Mouse (Mus musculus): Measurements from ENCODE around the gene Rps3a1. TPM values are rescaled to one million over a fixed set of nuclear protein-coding genes. Genes with fewer than 3 reads are reported as not detected.
A peak's percentile ranks its signal among the peaks of the same experiment; 100 is the strongest.

Gene Rps3a1
- 585 and 685 TPM in 2 replicates for polyA plus RNA-seq (2015; fragmentation: Nextera tagmentation; extraction: Ambion mirVana)

DNA sequence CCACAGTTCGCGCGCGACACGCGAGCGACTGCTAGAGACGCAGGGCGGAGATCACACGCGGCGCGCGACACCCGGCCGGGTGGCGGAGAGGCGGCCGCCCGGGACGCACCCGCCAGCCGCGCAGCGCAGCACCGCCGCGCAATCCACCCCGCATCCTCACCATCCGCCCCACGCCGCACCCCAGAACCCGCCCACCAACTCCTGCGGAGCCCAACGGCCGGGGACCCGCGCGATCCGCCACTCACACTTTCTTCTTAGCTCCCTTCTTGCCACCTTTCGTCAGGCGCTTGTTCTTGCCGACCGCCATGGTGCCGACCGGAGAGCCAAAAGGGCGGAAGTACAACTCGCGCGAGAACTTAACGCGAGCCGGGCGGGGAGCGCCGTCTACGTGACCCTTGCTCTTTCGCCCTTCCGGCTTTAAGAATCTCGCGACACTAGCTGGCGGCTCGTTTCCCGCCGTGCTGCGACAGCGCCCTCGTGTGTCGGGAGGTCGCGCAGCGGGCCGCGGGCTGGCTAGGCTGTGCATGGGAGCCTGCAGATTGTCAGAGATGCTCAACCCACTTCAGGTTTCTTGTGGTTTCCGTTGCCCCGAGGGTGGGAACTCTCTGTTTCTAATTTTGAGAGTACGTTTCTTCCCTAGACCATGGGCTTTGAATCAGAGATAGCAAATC lies at the start of gene Rps3a1:
Gene Rps3a1, minus strand, starts transcription at position 440 of the 671 bp plus-strand sequence.
- peaks cover 42% of the 10 kb centered on the region for H3K36me3 ChIP-seq (replicated peaks)
- no peaks in the 10 kb centered on the region for H3K9me3 ChIP-seq (replicated peaks)
- H3K27me3 ChIP-seq = no peaks in the 10 kb centered on the region
- H3K4me3 ChIP-seq (replicated peaks) = peak within 1 kb of the TSS; percentile 93
- H3K4me2 ChIP-seq = peak within 1 kb of the TSS; percentile 85
- H3K27ac ChIP-seq (replicated peaks) = peak within 1 kb of the TSS; percentile 83
- ATAC-seq (ENCODE audit: insufficient read depth) = peak; percentile 96
- H3K4me1 ChIP-seq (replicated peaks) = peaks cover 41% of the 10 kb centered on the region
- under 1% methylated on average over 77 of the region's 77 CpGs for WGBS (ENCODE audit: insufficient replicate concordance)
- H3K9ac ChIP-seq = peak within 1 kb of the TSS; percentile 81

DNA sequence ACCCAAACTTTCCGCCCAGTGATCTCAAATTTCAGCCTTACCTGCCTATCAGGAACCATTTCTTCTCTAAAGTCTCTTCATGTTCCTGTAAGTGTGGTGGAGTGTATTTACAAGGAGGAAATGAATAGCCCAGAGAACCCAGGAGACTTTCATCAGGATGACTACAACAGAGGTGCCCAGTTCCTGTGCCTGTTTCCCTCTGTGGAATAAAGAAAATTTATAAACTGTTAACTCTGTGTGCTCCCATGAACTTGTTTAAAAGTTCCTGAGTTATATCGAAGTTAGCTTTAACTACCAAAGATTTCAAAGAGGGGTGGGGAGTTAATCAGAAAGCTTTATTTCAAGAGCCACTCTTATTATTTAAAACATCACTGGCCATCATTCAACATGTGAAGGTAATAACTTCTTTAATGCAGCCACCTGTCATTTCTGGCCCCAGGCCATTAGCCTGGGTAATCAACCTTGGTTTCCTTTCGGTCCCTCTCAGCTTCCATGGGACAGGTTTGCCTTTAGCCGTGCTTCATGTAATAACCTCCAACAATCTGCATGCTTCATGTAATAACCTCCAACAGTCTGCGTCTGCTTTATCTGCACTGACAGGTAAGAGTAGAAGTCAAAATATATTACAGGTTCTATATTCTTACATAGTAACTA lies 45.4 kb upstream of the Rps3a1 start:
- Histone ChIP-seq H3K9me3 (replicated peaks) (no peaks in the 10 kb centered on the region), H3K4me1 (replicated peaks) (no peaks in the 10 kb centered on the region), H3K27ac (replicated peaks) (no peak overlapping the region), H3K27me3 (no peaks in the 10 kb centered on the region), H3K4me3 (replicated peaks) (no peak overlapping the region), H3K9ac (no peak overlapping the region), H3K4me2 (no peak overlapping the region), H3K36me3 (replicated peaks) (no peaks in the 10 kb centered on the region)
- 68% methylated on average over 5 of the region's 5 CpGs for WGBS (ENCODE audit: insufficient replicate concordance)
- no peak for ATAC-seq (ENCODE audit: insufficient read depth)

DNA sequence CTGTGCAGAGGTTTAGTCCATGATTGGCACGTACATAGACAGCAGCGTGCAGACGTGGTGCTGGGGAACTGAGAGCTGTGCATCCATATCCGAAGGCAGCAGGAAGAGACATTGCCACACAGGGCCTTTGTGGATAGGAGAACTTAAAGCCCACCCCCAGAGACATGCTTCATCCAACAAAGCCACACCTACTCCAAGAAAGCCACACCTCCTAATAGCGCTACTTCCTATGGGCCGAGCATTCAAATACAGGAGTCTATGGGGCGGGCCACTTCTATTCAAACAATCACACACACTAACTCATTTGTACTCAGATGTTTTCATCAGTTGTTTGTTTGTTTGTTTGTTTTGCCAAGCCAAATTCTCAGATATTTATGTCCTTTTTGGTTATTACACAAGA lies 42.0 kb upstream of the Rps3a1 start:
- H3K9me3 ChIP-seq (replicated peaks) = no peaks in the 10 kb centered on the region
- ATAC-seq (ENCODE audit: insufficient read depth) = no peak
- WGBS (ENCODE audit: insufficient replicate concordance) = 72% methylated on average over 7 of the region's 7 CpGs

DNA sequence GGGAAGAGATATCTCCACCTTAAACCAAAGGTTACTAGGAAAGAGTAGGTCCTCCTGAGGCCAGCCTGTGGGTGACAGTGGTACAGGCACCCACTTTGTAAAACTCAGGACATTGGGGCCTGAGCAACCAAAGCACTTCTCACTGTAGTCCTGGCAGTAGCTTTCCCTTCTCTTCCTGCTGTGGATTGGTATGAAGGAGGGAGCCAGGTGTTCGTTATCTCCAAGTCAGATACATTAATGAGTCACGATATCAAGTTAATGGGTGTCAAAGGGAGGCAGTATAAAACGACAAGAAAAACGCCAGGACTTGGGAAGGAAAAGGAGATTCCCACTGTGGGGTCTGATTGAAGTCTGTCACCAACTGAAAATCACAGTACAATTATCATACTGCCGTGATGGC lies 38.6 kb upstream of the Rps3a1 start:
- WGBS (ENCODE audit: insufficient replicate concordance) = 65% methylated on average over 5 of the region's 5 CpGs
- no peak for ATAC-seq (ENCODE audit: insufficient read depth)
- H3K4me1 ChIP-seq (replicated peaks) = no peaks in the 10 kb centered on the region
- H3K27ac ChIP-seq (replicated peaks) = no peak overlapping the region
- no peaks in the 10 kb centered on the region for H3K9me3 ChIP-seq (replicated peaks)
- H3K9ac ChIP-seq = no peak overlapping the region
- no peaks in the 10 kb centered on the region for H3K27me3 ChIP-seq
- H3K4me2 ChIP-seq = no peak overlapping the region
- no peak overlapping the region for H3K4me3 ChIP-seq (replicated peaks)
- no peaks in the 10 kb centered on the region for H3K36me3 ChIP-seq (replicated peaks)

More for the DNA sequence above, 42.0 kb upstream of the Rps3a1 start:
- no peak overlapping the region for H3K27ac ChIP-seq (replicated peaks)
- H3K27me3 ChIP-seq = no peaks in the 10 kb centered on the region
- H3K9ac ChIP-seq = no peak overlapping the region
- H3K4me2 ChIP-seq = no peak overlapping the region
- no peaks in the 10 kb centered on the region for H3K36me3 ChIP-seq (replicated peaks)
- H3K4me3 ChIP-seq (replicated peaks) = no peak overlapping the region
- no peaks in the 10 kb centered on the region for H3K4me1 ChIP-seq (replicated peaks)

DNA sequence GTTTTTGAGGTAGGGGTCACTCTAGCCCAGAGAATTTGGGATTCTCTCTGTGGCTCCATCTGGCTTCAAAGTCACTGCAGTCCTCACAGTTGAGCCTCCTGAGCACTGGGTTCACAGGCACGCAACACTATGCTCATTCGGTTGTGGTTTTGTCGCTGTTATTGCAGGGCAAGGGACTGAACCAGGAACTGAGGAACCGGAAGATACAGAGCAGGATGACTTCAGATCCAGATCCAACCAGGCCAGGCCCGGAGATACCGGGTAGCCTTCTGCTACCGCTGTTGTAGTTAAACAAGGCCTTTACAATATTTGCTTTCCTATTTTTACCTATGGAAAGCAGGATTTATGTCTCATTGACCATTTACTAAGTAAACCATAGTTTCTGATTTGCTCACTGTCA lies 37.2 kb upstream of the Rps3a1 start:
- Histone ChIP-seq H3K36me3 (replicated peaks) (no peaks in the 10 kb centered on the region), H3K9me3 (replicated peaks) (no peaks in the 10 kb centered on the region), H3K4me1 (replicated peaks) (no peaks in the 10 kb centered on the region), H3K4me2 (no peak overlapping the region), H3K27ac (replicated peaks) (no peak overlapping the region), H3K27me3 (no peaks in the 10 kb centered on the region), H3K4me3 (replicated peaks) (no peak overlapping the region), H3K9ac (no peak overlapping the region)
- ATAC-seq (ENCODE audit: insufficient read depth) = no peak
- 66% methylated on average over 7 of the region's 7 CpGs for WGBS (ENCODE audit: insufficient replicate concordance)

DNA sequence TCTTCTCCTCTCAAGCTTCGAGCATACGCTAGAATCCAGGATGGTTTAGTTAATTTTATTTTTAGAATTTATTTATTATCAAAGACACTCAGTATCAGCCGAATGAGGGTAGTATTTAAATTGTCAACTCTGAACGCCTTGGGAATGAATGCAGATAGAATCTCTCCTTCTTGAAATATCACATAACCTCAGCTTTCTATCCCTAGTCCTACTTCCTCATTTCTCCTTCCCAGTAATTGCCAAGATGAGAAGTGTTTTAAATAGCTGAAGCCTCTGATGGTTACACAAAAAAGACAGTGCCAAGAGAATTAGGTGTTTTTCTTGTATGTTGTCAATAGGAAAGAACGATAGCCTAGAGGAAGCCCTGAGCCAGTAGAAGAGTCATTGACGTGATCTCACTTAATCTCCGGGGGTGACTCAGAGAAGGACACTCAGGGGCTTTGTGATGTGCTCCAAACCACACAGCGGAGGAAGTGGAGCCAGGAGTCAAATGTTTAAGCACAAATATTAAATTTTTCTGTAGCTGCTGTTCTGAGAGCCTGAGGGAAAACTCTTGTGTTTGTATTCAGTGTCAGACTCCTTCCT lies 26.4 kb upstream of the Rps3a1 start:
- no peaks in the 10 kb centered on the region for H3K4me1 ChIP-seq (replicated peaks)
- WGBS (ENCODE audit: insufficient replicate concordance) = 34% methylated on average over 8 of the region's 8 CpGs
- ATAC-seq (ENCODE audit: insufficient read depth) = no peak
- no peak overlapping the region for H3K4me3 ChIP-seq (replicated peaks)
- H3K27me3 ChIP-seq = no peaks in the 10 kb centered on the region
- H3K9me3 ChIP-seq (replicated peaks) = no peaks in the 10 kb centered on the region
- no peak overlapping the region for H3K9ac ChIP-seq
- H3K4me2 ChIP-seq = no peak overlapping the region
- H3K27ac ChIP-seq (replicated peaks) = no peak overlapping the region
- H3K36me3 ChIP-seq (replicated peaks) = no peaks in the 10 kb centered on the region

DNA sequence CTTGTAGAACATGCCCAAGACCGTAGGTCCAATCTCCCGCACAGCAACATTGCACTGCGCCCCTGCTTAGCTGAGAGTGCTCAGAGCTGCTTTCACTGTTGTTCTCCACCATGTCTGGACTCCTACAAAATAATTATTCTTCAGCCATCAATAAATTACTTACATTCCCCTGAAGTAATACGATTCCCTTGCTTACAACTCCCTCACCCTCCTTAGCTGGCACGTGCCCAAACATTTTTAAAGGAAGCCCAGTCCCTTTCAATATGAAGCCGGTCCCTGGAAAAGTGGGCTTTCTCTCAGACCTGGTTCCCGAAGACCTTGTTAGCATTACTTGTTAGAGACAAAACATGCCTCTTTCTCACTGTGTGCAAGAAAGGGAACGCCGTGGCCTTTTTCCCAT lies 7.0 kb upstream of the Rps3a1 start:
- Histone ChIP-seq H3K4me2 (no peak overlapping the region), H3K27ac (replicated peaks) (no peak overlapping the region), H3K36me3 (replicated peaks) (no peaks in the 10 kb centered on the region), H3K9ac (no peak overlapping the region), H3K4me3 (replicated peaks) (no peak overlapping the region), H3K4me1 (replicated peaks) (no peaks in the 10 kb centered on the region), H3K9me3 (replicated peaks) (no peaks in the 10 kb centered on the region), H3K27me3 (no peaks in the 10 kb centered on the region)
- ATAC-seq (ENCODE audit: insufficient read depth) = no peak
- WGBS (ENCODE audit: insufficient replicate concordance) = 79% methylated on average over 9 of the region's 9 CpGs

DNA sequence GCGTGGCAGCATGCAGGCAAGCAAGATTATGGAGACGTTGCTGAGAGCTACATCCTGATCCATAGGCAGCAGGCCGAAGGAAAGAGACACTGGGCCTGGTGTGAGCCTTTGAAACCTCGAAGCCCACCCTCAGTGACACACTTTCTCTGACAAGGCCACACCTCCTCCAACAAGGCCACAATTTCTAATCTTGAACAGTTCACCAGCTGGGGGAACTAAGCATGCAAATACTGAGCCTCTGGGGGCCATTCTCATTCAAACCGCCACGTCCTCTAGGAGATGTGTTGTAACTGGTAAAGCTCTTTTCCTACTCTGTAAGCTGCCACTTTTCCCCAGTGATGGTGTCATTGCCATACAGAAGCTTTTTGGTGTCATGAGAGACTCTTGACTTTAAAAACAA lies 6.6 kb upstream of the Rps3a1 start:
- no peak overlapping the region for H3K27ac ChIP-seq (replicated peaks)
- 69% methylated on average over 6 of the region's 6 CpGs for WGBS (ENCODE audit: insufficient replicate concordance)

DNA sequence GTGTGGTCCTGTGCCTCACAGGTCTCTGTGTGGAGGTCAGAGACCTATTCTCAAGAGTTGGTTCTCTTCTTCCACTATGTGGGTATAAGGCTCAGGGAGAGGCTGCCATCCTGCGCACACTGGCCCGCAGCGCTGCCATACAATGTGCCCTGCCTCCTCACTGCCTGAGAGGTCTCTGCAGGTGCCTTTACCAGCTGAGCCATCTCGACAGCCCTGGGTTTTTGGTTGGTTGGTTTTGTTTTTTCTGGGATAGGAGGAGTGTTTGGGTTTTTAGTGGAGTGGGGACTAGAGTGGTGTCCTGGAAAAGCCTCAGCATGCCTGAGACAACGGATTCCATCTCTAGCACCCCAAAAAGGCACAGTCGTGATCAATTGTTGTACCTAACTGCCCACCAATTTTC lies 841 bp upstream of the Rps3a1 start:
- no peaks in the 10 kb centered on the region for H3K9me3 ChIP-seq (replicated peaks)
- H3K27me3 ChIP-seq = no peaks in the 10 kb centered on the region
- WGBS (ENCODE audit: insufficient replicate concordance) = 70% methylated on average over 6 of the region's 6 CpGs
- peaks cover 32% of the 10 kb centered on the region for H3K4me1 ChIP-seq (replicated peaks)
- H3K27ac ChIP-seq (replicated peaks) = no peak overlapping the region
- peak overlapping the region; percentile 85; the same call in 1 of the 2 replicates for H3K4me2 ChIP-seq
- no peak for ATAC-seq (ENCODE audit: insufficient read depth)
- H3K9ac ChIP-seq = no peak overlapping the region
- peaks cover 32% of the 10 kb centered on the region for H3K36me3 ChIP-seq (replicated peaks)
- H3K4me3 ChIP-seq (replicated peaks) = no peak overlapping the region

More for the DNA sequence above, 6.6 kb upstream of the Rps3a1 start:
- no peak overlapping the region for H3K4me2 ChIP-seq
- H3K36me3 ChIP-seq (replicated peaks) = no peaks in the 10 kb centered on the region
- no peaks in the 10 kb centered on the region for H3K9me3 ChIP-seq (replicated peaks)
- no peak for ATAC-seq (ENCODE audit: insufficient read depth)
- H3K4me3 ChIP-seq (replicated peaks) = no peak overlapping the region
- H3K4me1 ChIP-seq (replicated peaks) = no peaks in the 10 kb centered on the region
- no peaks in the 10 kb centered on the region for H3K27me3 ChIP-seq
- no peak overlapping the region for H3K9ac ChIP-seq

DNA sequence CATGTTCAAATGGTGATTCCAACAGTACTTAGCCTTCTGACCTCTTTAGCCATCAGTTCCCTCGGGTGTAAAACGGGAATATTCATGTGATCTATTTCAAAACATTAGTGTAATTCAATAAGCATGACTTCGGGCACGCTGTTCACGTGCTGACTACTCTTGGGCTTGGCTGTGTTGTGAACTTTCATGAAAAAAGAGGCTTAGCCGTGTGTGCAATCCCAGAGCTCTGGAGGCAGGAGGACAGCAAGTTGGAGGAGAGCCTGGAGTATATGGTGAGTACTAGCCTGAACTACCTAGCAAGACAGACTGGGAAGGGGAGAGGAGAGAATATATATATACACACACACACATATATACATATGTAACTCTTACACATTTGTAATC lies 424 bp upstream of the Rps3a1 start:
- WGBS (ENCODE audit: insufficient replicate concordance) = 17% methylated on average over 6 of the region's 6 CpGs
- peaks cover 36% of the 10 kb centered on the region for H3K4me1 ChIP-seq (replicated peaks)
- no peak overlapping the region for H3K27ac ChIP-seq (replicated peaks)
- H3K4me3 ChIP-seq (replicated peaks) = peak overlapping the region; percentile 93
- peak overlapping the region; percentile 85 for H3K4me2 ChIP-seq
- 0 out of 2 replicates have a peak overlapping the region, but pooled peaks have one; percentile 7 for H3K9ac ChIP-seq
- H3K36me3 ChIP-seq (replicated peaks) = peaks cover 36% of the 10 kb centered on the region
- ATAC-seq (ENCODE audit: insufficient read depth) = no peak
- no peaks in the 10 kb centered on the region for H3K27me3 ChIP-seq
- H3K9me3 ChIP-seq (replicated peaks) = no peaks in the 10 kb centered on the region

DNA sequence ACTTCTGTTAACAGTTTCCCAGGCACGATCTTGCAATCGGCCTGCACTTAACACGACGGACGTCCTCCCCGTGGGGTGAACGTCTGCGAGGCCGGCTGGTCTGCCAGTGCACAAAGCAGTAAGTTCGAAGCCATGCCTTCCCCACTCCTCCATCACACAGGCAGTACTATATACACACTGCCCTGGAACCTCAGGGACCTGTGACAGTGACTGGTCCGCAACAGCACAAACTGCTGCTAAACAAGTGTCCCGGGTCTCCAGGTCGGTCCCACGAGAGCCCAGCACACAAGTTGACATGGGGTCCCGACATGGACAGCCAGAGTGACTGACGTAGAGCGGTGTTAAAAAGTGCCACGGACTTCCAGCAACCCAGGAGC lies 628 bp downstream of the Rps3a1 start:
- Histone ChIP-seq H3K36me3 (replicated peaks) (peaks cover 47% of the 10 kb centered on the region), H3K9ac (peak overlapping the region; percentile 81), H3K27me3 (no peaks in the 10 kb centered on the region), H3K4me3 (replicated peaks) (peak overlapping the region; percentile 93), H3K4me1 (replicated peaks) (peaks cover 45% of the 10 kb centered on the region), H3K27ac (replicated peaks) (peak overlapping the region; percentile 83), H3K4me2 (peak overlapping the region; percentile 85), H3K9me3 (replicated peaks) (no peaks in the 10 kb centered on the region)
- peak; percentile 10 for ATAC-seq (ENCODE audit: insufficient read depth)
- WGBS (ENCODE audit: insufficient replicate concordance) = under 1% methylated on average over 18 of the region's 18 CpGs

Measured in liver, embryonic 15.5 days (tissue).